Mouse (Mus musculus): ENCODE measurements around the gene 1700025G04Rik.

1700025G04Rik gene

GRCm38 (mm10) chr1:152033731-152034130 lies 56.2 kb downstream of the 1700025G04Rik start:
- DNase-seq (ENCODE audit: extremely low read depth, low read depth, low spot score): no peak

GRCm38 (mm10) chr1:152032144-152032543 lies 57.8 kb downstream of the 1700025G04Rik start:
- DNase-seq (ENCODE audit: extremely low read depth, low read depth, low spot score): no peak

DNA sequence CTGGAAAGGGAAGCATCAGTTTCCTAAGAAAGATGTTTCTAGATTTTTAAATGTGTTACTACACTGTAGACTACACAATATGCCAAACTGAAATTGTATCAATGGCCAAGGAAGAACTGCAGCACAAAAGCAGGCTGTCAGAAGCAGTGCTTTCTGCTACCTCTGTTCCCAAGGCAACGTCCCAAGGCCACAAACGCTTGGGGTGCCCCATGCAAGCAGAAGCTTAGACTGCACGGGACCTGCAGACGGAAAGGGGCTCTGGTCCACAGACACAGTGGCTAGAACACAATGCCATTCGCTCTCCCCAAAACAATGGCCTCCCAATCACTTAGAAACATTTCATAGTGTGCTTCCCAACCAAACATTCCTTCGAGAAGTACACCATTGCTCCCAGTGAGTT lies 59.4 kb downstream of the 1700025G04Rik start:
- no peak for DNase-seq (ENCODE audit: extremely low read depth, low read depth, low spot score)

DNA sequence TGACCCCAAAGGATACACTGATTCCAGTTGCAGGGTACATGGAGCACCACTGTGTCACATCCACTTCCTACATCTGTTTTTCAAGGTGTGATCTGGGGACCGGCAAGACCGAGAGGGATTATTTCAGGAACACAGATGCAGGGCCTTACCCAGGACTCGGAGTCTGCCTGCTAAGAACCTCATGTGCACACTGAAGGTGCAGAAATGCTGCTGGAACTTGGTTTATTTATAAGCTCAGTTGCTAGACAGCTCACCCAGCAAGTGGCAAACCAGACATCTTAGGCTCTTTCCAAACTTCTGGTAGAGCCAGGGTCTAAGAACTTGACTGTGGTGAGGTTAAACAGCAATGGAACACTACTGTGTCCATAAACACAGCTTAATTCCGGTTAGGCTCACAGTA lies 61.2 kb downstream of the 1700025G04Rik start:
- DNase-seq (ENCODE audit: extremely low read depth, low read depth, low spot score): no peak

GRCm38 (mm10) chr1:152026762-152027161 lies 63.2 kb downstream of the 1700025G04Rik start:
- no peak for DNase-seq (ENCODE audit: extremely low read depth, low read depth, low spot score)

- DNase-seq (ENCODE audit: extremely low read depth, low read depth, low spot score): no peak
These were observed 64.6 kb downstream of the 1700025G04Rik start for GRCm38 (mm10) chr1:152025308-152025707.

DNA sequence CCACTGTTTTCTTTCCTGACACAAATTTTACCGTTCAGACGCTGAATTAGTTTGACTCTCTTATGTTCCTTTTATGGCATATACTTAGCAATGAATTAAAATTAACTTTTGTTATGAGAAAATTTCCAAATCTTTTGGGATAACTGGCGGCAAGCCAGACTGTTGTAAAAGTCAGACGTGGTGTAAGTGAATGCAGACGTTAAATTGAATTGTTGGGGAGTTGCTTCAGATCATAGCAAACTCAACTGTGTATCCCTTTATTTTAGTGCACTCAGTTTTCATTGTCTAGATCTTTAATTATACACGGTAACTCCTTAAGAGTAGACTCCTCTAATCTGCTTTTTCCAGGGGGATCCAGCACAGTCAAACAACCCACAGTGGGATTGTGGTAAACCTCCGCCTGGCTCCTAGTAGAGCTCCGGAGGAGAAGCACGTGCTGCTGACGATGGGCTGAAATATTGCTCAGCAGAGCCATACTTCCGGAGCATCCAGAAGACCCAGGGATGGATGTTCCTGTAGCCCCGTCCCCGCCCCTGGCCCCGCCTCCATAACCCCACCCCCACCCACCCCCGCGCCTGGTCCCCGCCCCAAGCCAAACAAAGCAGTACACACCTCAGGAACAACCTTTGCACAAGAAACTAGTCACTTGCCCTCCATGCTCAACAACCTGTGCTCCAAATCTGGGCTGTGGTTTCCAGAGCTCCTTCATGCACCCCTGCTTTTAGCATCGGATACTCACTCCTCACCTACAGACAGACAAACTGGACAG lies 65.7 kb downstream of the 1700025G04Rik start:
- DNase-seq (ENCODE audit: extremely low read depth, low read depth, low spot score): no peak

DNA sequence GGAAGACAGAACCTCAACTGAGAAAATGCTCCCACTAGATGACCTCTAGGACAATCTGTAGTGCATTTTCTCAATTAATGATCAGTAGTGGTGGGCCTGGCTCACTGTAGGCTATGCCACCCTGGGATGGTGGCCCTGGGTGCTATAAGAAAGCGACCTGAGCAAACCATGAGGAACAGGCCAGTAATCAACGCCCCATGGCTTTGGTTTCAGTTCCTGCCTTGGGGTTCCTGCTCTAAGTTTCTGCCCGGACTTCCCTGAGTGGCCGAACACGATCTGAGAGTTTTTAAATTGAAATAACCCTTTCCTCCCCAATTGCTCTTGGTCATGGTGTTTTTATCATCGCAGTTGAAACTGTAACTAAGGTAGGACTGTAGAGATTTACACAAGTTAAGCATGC lies 69.1 kb downstream of the 1700025G04Rik start:
- DNase-seq (ENCODE audit: extremely low read depth, low read depth, low spot score): no peak

GRCm38 (mm10) chr1:152020070-152020469 lies 69.9 kb downstream of the 1700025G04Rik start:
- no peak for DNase-seq (ENCODE audit: extremely low read depth, low read depth, low spot score)

- no peak for DNase-seq (ENCODE audit: extremely low read depth, low read depth, low spot score)
These were observed 70.7 kb downstream of the 1700025G04Rik start for GRCm38 (mm10) chr1:152019196-152019595.

- no peak for DNase-seq (ENCODE audit: extremely low read depth, low read depth, low spot score)
These were observed 71.6 kb downstream of the 1700025G04Rik start for GRCm38 (mm10) chr1:152018322-152018721.

- DNase-seq (ENCODE audit: extremely low read depth, low read depth, low spot score): no peak
These were observed 73.3 kb downstream of the 1700025G04Rik start for GRCm38 (mm10) chr1:152016663-152017062.

DNA sequence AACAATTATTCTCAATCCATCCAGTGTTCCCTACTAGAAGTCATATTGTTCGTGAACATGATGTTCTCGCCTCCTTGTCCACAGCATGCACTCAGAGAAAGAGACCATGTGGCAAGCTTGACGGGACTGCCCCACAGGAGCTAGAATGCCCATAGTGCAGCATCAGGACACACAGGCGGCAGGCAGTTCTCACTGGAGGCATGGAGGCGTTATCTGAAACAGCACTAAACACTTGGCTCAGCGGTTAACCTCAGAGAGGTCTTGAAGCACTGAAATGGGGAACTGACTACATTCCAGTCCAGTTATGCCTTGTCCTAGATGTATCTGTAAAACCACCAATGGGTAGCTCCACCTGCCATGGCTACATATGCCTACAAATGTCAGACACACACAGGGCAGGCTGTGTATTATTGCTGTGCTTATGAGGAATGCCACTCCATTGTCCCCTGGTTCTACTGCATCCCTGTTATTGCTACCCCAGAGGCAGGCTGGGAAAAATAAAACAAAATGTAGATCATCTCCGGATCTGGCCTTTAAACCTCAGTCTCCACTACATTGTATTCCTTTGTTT lies 74.3 kb downstream of the 1700025G04Rik start:
- DNase-seq (ENCODE audit: extremely low read depth, low read depth, low spot score): no peak

DNA sequence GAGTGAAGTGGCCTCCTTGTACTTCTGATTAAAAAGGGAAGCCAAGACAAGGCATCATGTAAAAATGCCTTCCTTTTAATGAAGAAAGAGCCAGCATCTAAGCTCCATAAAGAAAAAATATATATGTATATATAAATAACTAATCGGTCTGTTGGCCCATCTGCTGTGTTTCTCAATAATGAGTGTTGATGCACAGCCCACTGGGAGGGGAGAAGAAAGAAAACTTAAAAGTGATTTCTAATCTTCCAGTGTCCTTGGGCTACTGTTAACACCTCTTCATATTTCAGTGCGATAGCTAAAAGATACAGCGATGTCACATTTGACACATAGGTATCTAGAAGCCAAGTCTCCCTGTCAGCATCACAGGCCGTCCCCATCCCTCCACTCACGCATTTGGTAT lies 78.2 kb downstream of the 1700025G04Rik start:
- DNase-seq (ENCODE audit: extremely low read depth, low read depth, low spot score): no peak

DNA sequence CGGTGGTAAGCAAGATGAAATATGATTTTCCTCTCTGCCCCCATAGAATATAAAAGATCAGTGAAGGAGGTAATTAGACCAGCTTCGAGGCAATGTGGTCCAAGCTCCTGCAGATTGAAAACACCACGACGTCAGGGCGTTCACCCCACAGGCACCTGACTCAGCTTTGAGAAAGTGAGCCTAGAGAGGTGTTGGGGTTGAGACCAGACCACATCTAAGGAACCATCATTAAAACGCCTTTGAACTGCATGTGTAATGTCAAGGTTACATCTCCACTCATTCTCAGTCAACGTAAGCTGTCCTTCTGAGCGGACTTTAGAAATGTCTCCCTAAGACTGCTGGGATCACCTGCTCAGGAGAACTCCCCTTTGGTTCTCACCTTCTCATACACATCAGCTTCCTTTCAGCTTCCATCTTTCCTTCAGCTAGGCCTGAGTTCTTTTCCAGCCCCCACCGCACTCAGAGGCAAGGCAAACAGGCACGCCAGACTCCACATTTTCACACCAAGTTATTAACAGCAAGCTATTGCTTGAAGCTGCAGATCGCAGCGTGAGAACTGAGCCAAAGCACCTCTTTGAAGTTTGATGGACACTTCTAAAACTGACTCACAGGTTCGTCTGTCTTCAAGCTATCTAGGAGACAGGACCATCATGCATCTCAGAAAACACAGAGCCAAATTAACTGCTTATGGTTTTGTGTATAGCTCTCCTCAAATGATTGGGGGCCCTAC lies 79.5 kb downstream of the 1700025G04Rik start:
- DNase-seq (ENCODE audit: extremely low read depth, low read depth, low spot score): no peak

DNA sequence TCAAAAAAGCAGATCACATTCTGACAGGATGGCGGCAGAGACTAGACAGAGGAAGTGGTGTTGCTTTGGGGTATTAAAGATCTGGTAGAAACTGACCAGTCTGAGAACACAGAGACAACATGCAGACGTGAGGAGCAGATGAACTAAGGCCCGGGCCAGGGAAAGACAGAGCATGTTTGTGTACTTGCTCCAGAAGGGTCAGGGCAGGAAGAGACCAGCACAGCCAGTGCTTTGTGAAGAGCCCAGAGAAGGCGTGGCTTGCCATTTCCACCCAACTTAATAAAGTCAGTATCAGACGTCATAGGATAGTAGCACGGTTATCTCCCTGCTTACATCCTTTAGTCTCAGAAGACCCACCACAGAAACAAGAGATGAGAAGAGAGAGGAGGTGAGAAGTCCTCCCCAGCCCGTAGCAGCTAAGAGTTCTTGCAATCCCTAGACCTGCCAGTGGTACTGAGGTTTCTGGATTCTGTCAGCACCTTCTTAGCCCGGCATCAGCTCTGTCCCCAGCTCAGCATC lies 81.4 kb downstream of the 1700025G04Rik start:
- DNase-seq (ENCODE audit: extremely low read depth, low read depth, low spot score): no peak

GRCm38 (mm10) chr1:152006529-152006928 lies 83.4 kb downstream of the 1700025G04Rik start:
- no peak for DNase-seq (ENCODE audit: extremely low read depth, low read depth, low spot score)

DNA sequence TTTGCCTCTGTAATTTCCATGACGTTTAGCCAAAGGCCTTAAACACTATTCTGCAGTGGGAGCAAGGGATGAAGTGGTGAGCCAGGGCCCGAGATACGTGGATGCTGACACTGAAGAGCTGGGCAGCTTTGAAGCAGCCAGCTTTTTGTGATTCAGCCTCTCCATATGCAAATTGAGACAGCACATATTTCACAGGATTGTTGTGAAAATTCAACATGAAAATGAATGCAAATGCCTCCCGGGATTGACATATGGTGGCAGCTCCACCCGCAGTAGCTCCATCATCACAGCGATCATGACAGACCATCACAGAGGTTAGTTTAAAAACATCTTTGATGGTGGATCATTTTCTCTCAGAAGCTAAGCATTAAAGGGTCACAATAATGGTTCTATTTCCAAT lies 85.4 kb downstream of the 1700025G04Rik start:
- no peak for DNase-seq (ENCODE audit: extremely low read depth, low read depth, low spot score)

DNA sequence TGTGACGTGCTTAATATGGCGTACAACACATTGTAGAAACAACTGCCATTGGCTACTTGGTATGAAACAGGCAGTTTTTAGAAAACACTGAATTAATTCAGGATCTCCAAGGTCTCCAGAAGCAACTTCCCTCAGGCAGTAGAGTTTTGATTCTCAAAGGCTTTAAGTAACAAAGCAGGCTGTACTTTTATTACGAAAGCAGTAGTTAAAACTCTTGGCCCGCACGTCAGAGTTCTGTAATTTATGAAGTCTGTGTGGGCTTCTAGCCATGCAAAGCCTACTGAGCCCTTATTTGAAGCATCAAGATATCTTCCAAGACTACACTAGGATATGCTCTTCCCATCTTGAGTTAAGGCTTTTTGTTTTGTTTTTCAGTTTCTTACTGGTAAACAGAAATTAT lies 89.5 kb downstream of the 1700025G04Rik start:
- peak; percentile 68 for DNase-seq (ENCODE audit: extremely low read depth, low read depth, low spot score)

- DNase-seq (ENCODE audit: extremely low read depth, low read depth, low spot score): peak; percentile 39
These were observed 90.5 kb downstream of the 1700025G04Rik start for GRCm38 (mm10) chr1:151999424-151999842.

- DNase-seq (ENCODE audit: extremely low read depth, low read depth, low spot score): no peak
These were observed 91.2 kb downstream of the 1700025G04Rik start for GRCm38 (mm10) chr1:151998721-151999206.

DNA sequence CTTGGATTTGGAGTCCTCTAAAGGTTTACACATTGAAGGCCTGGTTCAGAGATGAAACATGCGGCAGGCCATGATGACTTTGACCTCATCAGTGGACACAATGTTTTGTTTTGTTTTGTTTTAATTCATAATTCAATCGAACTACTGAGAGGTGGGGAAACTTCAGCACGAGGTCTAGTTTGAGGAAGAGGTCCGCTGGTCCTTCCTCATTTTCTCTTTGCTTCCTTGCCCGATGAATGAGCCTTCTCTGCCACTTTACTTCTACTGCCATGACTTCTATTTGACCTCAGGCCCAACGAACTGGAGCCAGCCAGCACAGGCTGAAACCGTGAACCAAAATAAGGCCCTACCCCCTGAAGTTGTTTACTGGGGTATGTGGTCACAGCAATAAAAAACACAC lies 92.3 kb downstream of the 1700025G04Rik start:
- no peak for DNase-seq (ENCODE audit: extremely low read depth, low read depth, low spot score)

Data from fat pad, adult 2 months (tissue).